Mouse (Mus musculus) large intestine, adult 2 months (tissue): ENCODE data around the gene Dhps. TPM values are rescaled to one million over a fixed set of nuclear protein-coding genes. Genes with fewer than 3 reads are reported as not detected.

ENCODE experiments used
- DNase-seq: peaks from one replicate; pipeline ENCODE4 v3.0.0-alpha.2; 2012; ENCODE audit warnings: low read depth, low spot score
- WGBS: fragments of 180-500 bp; shearing (Covaris S2); methylation state at CpG from one replicate; pipeline ENCODE4 v1.1.7; 2018; 5-methylcytosine and 5-hydroxymethylcytosine counted together
- polyA plus RNA-seq: library from polyadenylated mRNA; depleted of rRNA; stranded (reverse); fragments of >200 nt; gene quantifications from 2 replicates; pipeline ENCODE4 v1.2.3, GENCODE M21; 2012; rRNA removed

Gene Dhps
- polyA plus RNA-seq: 33.3 and 41.4 TPM in 2 replicates

DNA sequence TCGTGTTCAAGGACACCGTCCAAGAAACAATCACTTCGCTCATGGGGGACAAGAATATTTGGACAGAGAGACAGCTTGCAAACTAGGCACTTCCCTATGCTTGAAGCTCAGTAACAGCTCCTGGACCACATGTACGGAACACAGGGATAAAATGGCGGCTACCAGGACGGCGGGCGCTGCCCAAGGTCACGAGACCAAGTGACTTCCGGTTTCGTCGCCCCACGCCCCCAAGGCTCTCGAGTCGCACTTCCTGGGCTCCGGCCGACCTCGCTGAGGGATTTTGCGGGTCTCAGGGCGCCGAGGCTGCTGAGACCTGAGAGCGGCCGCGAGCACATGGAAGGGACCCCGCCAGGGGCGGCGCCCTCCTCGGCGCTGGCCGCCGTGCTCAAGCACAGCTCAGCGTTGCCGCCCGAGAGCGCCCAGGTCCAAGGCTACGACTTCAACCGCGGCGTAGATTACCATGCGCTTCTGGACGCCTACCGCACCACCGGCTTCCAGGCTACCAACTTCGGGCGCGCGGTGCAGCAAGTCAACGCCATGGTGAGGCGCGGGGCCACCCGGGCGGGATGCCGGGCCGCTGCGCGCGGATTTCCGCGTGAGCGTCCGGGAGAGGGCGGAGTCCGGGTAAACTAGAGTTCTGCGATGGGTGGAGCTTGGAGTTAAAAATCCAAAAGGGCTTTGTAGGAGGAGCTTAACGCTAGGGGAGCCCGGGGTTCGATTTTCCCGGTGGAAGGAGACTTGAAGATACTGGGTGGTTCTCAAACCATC, at the start of gene Dhps:
TSS of gene Dhps (plus strand) at position 244 of the 768 bp plus-strand sequence.
- peak; percentile 67 for DNase-seq
- WGBS: under 1% methylated on average over 68 of the region's 68 CpGs

DNA sequence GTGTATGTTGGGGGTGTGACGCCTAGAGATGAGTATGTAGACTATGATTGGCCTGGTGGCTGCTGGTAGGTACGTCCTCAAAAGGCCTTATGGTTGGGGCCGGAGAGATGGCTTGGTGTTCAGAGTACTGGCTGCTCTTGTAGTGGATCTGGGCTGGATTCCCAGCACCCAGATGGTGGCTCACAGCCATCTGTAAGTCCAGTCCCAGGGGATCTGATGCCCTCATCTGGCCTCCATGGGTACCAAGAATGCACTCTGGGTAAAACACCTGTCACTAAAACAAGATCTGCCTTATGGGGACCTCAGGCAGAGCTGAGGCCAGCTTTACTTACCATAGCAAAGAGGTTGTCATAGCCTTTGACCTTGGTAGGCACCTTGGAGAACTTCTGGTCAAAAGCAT, 47.7 kb upstream of the Dhps start:
- 91% methylated on average over 3 of the region's 3 CpGs for WGBS
- no peak for DNase-seq

DNA sequence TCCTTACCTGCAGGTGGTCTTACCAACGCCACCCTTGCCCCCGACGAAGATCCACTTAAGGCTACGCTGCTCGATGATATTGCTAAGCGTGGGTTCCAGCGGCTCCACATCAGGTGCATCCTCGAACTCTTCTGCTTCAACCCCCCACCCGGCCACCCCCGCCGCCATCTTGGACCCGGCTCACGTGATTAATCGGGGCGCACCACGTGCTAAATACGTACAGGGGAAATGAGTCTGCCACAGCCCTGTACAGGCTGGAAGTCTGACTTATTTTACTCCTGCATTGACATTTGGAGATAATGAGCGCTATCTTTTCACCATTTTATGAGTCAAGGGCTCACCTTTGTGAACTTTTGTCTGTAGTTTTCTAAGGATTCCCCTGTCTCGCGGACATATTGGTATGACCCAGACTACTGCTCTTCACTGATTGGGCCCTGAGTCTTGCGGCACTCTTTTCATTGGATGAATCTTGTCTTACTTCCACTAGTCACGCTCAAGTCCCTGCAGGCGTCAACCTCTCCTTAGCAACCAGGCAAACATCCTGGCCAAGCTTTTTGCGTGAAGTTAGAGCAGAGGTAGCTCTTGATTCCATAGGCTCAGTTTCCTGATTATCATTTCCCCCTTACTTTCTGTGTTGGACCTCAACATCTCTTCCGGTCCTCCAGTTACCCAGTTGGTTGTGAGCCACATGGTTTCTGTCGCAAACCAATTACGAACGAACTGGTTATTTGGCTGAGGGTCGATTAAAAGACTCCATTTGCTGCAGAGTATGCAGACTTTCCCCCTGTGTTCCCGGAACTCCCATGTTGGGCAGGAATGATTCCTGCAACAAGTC, 46.2 kb upstream of the Dhps start, which contains the start of gene Asna1:
TSS of gene Asna1 (minus strand) at position 184 of the 835 bp plus-strand sequence.
- WGBS: 1% methylated on average over 30 of the region's 30 CpGs
- DNase-seq: peak; percentile 92

DNA sequence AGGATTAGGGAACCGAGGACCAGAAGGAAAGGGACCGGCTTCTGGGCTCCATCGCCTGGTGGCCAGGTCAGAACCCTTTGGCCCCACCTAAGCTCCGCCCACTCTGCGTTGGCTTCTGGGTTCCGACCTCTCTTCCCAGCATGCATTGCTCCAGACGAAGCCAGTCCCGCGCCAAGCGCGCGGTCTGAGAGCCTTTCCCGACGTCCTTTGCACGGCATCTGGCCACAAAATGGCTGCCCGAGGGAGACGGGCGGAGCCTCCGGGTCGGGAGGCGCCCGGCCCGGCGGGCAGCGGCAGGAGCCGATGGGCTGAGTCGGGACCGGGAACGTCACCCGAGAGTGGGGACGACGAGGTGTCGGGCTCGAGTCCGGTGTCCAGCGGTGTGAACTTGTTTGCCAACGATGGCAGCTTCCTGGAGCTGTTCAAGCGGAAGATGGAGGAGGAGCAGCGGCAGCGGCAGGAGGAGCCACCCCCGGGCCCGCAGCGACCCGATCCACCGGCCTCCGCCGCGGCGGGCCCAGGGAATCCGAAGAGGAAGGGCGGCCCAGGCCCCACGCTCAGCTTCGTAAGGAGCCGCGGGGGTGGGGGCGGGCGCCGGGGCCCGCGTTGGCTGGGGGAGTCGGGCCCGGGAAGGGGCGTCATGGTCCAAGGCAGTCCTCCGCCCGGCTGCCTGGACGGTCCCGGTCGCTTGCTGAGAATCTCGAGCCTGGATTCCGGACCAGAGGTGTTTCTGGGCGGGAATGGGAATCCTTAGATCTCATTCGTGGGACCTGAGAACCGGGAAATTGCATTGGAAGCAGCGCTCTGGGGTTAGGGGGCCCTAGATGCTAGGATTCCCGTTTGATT, 44.7 kb upstream of the Dhps start, which contains the start of gene Trir:
TSS of gene Trir (plus strand) at position 154 of the 846 bp plus-strand sequence.
- DNase-seq: peak; percentile 96

DNA sequence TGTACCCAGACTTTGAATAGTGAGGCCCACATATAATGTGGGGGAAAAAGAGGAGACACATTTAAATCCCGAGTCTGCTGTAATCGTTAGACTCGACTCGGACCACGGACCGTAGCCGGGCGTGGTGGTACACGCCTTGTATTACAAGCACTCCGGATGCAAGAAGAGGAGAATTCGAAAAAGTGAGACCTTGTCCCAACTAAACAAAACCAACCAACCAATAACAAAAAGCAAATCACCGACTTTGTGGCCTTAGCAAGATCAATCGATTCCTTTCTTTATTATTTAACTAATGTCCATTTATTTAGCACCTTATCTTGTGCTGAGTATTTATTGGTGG, 44.1 kb upstream of the Dhps start:
- WGBS: 1% methylated on average over 13 of the region's 13 CpGs
- no peak for DNase-seq

More for the DNA sequence above, 44.7 kb upstream of the Dhps start, which contains the start of gene Trir:
- WGBS: under 1% methylated on average over 74 of the region's 75 CpGs

DNA sequence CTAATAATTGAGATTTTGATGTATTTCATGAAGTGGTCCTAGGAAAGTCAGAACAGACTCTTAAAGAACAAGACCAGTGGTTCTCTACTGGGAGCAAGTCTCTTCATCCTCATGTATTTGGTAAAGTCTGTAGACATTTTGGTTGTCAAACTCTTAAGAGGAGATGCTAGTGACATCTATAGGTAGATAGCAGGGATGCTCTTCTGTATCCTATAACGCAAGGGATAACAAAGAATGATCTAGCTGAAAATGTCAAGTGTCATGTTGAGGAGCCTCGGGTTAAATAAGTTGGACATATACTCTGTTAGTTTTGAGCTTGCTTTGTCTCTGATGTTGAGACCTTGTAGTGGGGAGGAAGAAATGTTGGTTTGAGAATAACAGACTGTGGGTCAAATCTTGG, 43.6 kb upstream of the Dhps start:
- 7% methylated on average over 2 of the region's 2 CpGs for WGBS
- DNase-seq: no peak

DNA sequence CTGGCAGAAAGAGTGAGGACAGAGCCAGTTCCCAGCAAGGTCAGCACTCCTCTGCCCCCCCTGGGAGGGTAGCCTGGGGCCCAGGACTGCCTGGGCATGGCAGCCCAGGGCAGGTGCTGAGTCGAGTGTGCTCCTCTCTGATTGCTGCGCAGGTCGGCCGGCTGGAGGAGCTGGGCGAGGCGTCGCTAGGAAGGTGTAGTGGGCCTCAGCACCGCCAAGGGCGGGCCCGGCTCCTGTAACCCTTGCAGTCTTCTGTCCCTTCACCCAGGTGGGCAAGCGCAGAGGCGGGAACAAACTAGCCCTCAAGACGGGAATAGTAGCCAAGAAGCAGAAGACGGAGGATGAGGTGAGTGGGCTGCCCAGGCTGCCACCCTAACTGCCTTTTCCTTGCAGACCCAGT, 42.3 kb upstream of the Dhps start:
- no peak for DNase-seq
- 74% methylated on average over 14 of the region's 14 CpGs for WGBS

DNA sequence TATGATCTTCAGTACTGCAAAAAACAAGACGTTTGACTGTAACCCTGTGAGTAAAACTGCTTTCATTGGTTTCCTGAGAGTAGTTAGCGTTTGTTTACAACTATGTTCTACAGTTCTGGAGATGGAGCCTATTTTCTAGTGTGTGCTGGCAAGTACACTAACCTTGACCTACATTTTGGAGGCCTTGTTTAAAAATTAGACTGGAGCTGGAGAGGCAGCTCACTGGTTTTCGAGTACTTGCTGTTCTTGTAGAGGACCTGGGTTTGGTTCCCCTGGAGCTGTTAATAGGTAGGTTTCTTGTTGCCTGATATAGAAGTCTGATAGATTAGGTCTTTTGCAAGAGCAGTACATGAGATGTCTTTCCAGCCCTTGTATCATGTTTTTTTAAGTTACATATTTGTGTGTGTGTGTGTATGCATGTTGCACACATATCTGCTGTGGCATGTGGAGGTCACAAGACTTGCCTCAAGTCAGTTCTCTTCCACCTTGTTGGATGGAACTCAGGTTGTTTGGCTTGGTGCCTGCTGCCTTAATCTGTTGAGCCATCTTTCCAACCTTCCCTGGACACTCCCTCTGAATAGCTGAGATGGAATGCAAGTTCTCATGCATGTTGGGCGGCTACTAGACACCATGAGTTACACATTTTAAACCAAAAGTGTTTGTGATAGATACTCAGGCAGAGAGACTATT, 38.8 kb upstream of the Dhps start:
- DNase-seq: no peak
- 61% methylated on average over 4 of the region's 4 CpGs for whole genome bisulfite sequencing

DNA sequence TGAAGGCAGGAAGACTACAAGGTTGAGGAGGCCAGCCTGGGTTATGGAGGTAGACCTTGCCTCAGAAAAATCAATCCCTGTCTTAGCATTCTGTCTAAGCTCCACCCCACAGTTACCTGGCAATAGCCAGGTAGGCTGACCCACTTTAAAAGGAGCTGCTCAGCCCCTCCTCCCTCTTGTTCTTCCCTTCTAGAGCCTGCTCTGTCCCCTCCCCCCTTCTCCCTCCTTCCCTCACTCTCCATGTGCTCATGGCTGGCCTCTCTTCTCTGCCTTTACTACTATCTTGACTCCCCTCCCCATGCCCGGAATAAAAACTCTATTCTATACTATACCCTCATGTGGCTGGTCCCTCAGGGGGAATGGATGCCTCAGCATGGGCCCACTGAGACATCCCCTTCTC, 37.7 kb upstream of the Dhps start:
- no peak for DNase-seq
- 59% methylated on average over 1 of the region's 1 CpGs for WGBS

DNA sequence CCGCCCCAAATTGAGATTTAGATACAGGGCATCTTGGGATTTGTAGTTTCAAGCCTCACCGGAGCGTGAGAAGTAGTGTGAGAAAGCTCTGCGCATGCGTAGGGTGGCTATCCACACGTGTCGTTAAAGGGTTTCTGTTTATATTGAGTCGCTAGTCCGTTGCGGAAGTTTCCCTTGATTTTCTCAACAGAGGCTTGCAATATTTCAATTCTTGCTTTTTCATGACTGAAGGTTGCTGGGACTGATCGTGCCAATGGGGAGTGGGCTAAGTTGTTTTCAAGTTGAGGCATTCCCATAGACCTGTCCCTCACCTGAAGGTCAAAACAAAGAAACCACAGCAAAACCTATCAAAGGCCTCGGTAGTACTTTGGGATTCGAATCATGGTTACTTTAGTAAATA, 36.8 kb upstream of the Dhps start:
- no peak for DNase-seq
- WGBS: 3% methylated on average over 13 of the region's 13 CpGs

DNA sequence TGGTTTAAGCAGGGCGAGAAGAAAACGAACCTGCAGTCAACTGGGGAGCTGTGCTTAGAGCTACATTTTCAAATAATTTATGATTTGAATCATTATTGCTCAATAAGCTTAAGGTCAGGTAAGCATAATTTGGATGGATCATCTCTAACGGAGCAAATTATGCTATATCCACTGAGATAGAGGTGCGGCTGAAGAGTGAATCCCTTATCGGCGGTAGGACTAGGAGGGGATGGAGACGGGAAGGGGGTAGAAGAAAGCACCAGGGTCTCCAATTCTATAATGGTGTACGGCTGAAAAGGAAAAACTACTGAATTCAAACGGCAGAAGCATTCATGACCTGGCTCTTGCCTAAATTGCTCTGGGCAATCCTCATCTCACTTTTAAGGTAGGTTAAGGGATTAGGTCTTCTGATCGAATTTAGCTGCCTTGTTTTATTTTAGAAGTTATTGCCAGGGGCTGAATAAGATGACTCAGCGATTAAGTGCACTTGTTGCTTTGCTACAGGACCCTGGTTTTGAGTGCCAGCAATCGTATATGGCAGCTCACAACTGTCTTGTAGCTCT, 36.3 kb upstream of the Dhps start:
- WGBS: 3% methylated on average over 12 of the region's 12 CpGs
- no peak for DNase-seq

DNA sequence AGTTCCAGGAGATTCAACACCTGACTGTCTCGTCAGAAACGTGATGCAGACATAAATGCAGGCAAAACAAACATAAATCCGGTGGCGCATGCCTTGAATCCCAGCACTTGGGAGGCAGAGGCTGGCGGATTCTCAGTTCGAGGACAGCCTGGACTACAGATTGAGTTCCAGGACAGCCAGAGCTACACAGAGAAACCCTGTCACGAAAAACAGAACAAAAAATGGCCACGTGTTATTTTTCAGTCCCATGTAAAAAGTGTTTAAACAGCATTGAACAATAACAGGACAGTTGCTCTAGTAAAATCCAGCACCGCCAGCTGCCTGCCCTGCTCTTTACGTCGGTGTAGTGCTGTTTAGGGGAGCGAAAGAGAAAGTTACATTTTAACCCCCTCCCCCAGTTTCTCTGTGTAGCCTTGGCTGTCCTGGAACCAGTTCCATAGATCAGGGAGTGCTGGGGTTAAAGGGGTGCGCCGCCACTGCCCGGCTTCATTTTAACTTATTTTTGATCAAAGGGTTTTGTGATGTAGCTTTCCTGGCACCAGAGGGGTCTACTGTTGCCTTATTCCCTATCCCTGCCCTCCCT, 35.7 kb upstream of the Dhps start:
- WGBS: under 1% methylated on average over 15 of the region's 15 CpGs
- DNase-seq: no peak

DNA sequence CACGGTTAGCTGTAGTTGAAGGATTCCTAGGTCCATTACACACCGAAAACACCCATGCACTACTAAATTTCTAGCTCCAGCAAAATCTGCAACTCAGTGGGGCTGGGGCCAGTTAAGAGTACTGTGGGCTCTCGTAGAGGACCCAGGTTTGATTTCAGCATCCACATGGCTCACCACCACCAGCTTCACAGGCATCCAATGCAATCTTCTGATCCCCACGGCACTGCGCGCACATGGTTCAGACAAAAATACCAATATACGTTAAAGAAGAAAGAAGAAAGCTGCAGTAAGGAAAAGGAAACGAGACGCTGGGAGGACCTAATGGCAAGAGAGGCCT, 35.2 kb upstream of the Dhps start:
- WGBS: 0% methylated on average over 9 of the region's 9 CpGs

DNA sequence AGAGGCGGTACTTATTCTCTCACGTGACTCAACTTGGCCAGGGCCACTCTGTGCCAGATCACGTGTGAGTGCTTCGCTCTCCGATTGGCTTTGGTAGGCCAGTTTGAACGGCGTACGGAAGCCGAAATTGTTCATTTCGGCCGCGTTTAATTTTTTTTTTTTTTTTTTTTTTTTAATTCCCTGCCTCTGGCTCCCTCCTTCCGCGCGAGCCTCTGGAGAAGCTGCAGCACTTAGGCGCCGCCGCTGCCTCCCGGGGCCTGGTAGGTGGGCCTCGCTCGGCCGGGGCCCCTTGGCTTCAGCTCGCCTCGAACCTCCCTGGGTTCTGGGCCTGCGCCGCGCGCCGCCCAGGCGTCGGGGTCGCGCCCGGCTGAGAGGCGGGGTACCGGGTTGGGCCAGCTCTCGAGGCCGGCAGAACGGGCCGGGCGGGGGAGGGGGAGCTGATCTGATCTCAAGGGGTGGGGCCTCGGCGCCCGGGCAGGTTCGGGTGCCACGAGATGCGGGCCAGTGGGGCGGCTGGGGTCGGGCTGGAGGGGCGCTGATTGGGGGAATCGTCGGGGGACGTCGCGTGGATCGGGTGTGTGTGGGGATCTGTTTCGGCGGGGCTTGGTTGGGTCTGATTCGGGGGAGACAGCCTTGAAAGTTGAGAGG, 34.7 kb upstream of the Dhps start, which contains the start of gene Tnpo2:
TSS of gene Tnpo2 (plus strand) at position 198 of the 648 bp plus-strand sequence.
- under 1% methylated on average over 59 of the region's 59 CpGs for WGBS
- DNase-seq: peak; percentile 95

More for the DNA sequence above, 35.2 kb upstream of the Dhps start:
- no peak for DNase-seq

DNA sequence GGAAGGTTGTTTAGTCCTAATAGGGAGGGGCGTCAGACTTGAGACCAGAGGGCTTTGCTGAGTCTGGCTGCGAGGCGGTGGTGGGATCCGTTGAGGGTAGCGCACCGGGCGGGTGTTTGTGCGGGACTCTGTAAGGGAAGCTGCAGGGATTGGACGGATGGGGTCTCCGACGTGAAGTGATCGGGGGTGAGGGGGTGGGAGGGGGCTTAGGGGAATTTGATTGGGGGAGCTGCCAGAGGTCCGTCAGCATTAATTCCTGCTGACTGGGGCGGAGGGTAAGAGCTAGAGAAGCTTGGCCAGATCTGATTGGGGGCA, 34.2 kb upstream of the Dhps start:
- 1% methylated on average over 14 of the region's 14 CpGs for WGBS
- DNase-seq: no peak

DNA sequence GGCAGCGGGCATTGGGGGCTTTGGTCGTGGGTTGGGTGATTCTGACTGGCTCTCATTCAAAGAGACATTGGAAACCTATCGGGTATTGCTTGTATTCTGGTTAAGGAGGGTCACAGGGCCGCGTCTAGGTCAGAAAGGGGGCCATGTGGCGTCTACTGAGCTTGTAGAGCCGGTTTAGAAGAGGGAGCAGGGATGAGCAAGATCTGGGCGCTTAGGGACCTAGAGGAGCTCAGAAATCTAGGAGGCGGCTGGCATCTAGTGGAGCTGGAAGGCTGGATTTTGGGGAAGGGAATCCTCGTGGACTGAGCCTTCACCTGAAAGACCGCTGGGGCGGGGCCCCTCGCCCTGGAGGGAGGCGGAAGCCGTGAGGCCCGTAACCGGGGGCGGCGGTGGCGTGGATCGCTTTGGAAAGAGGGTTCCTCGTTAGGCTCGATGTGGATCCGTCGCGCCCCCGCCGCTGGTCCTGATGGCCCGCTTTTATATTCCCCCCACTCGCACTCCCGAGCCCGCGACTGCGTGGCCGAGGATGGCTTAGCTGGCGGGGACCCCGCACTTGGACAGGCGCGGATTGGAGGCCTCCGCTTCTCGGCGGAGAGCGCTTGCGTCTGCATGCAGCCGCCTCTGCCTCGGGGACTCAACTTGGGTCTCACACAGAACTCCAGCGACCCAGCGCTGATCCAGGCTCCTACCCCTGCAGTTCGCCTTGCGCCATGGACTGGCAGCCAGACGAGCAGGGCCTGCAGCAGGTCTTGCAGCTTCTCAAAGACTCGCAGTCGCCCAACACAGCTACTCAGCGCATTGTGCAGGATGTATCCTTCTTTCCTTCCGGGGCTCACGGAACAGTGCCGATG, 33.7 kb upstream of the Dhps start:
- DNase-seq: no peak
- WGBS: 1% methylated on average over 57 of the region's 57 CpGs

DNA sequence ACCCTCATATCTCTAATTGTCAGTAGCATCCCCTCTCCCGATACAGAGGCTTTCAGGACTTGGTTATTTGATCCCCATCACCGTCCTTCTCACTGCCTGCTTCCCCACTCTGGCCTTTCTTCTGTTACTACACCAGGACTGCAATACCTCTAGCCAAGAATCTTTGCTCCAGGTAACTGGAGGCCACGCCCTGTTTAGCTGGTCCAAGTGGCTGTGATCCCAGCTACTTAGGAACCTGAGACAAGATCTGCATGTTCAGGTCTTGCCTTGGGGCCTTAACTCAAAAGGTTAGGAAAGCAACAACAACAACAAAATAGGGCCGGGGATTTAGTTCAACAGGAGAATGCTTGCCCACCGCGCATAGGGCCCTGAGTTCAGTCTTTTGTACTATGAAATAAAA, 27.9 kb upstream of the Dhps start:
- no peak for DNase-seq
- 87% methylated on average over 6 of the region's 6 CpGs for WGBS
